Mouse (Mus musculus): Measurements from ENCODE around the gene Prim2. TPM values are rescaled to one million over a fixed set of nuclear protein-coding genes. Genes with fewer than 3 reads are reported as not detected.
"Not testable (repeated sequence)": the region's sequence is repeated elsewhere in the genome, so short reads cannot be mapped to it uniquely, and the experiment has no call there.

Gene Prim2
- total RNA-seq, 2 experiments from 2014 or later = 2.9 to 4.3 TPM

- intact Hi-C loops (cut with DNase I); DNase-seq: not testable (repeated sequence)
Measured at GRCm38 (mm10) chr1:33616642-33617041, 53.0 kb downstream of the Prim2 start.

GRCm38 (mm10) chr1:33612100-33612499 lies 57.5 kb downstream of the Prim2 start:
- intact Hi-C loops (cut with DNase I) = no loop called here
- DNase-seq = no peak

- intact Hi-C loops (cut with DNase I) = no loop called here
- DNase-seq = no peak
Measured at GRCm38 (mm10) chr1:33610026-33610721, 59.4 kb downstream of the Prim2 start.

- no peak for DNase-seq
- intact Hi-C loops (cut with DNase I) = no loop called here
Measured at GRCm38 (mm10) chr1:33608133-33608532, 61.5 kb downstream of the Prim2 start.

GRCm38 (mm10) chr1:33604087-33604699 lies 65.4 kb downstream of the Prim2 start:
- intact Hi-C loops (cut with DNase I) = no loop called here
- DNase-seq = no peak

- intact Hi-C loops (cut with DNase I) = no loop called here
- DNase-seq = no peak
Measured at GRCm38 (mm10) chr1:33599698-33600097, 69.9 kb downstream of the Prim2 start.

GRCm38 (mm10) chr1:33599019-33599667 lies 70.5 kb downstream of the Prim2 start:
- no peak for DNase-seq
- intact Hi-C loops (cut with DNase I) = no loop called here

- DNase-seq = no peak
- intact Hi-C loops (cut with DNase I) = no loop called here
Measured at GRCm38 (mm10) chr1:33597043-33597442, 72.6 kb downstream of the Prim2 start.

GRCm38 (mm10) chr1:33595936-33596335 lies 73.7 kb downstream of the Prim2 start:
- intact Hi-C loops (cut with DNase I) = no loop called here
- DNase-seq = no peak

- no peak for DNase-seq
- intact Hi-C loops (cut with DNase I) = no loop called here
Measured at GRCm38 (mm10) chr1:33594966-33595365, 74.6 kb downstream of the Prim2 start.

GRCm38 (mm10) chr1:33593718-33594388 lies 75.7 kb downstream of the Prim2 start:
- no peak for DNase-seq
- intact Hi-C loops (cut with DNase I) = no loop called here

- intact Hi-C loops (cut with DNase I) = no loop called here
Measured at GRCm38 (mm10) chr1:33591997-33592608, 77.5 kb downstream of the Prim2 start.

GRCm38 (mm10) chr1:33590556-33591411 lies 78.8 kb downstream of the Prim2 start:
- DNase-seq = no peak

More at GRCm38 (mm10) chr1:33591997-33592608, 77.5 kb downstream of the Prim2 start:
- DNase-seq = no peak

GRCm38 (mm10) chr1:33589531-33589930 lies 80.1 kb downstream of the Prim2 start:
- intact Hi-C loops (cut with DNase I) = no loop called here

More at GRCm38 (mm10) chr1:33590556-33591411, 78.8 kb downstream of the Prim2 start:
- intact Hi-C loops (cut with DNase I) = no loop called here

GRCm38 (mm10) chr1:33588557-33588956 lies 81.0 kb downstream of the Prim2 start:
- DNase-seq = no peak
- intact Hi-C loops (cut with DNase I) = no loop called here

More at GRCm38 (mm10) chr1:33589531-33589930, 80.1 kb downstream of the Prim2 start:
- no peak for DNase-seq

GRCm38 (mm10) chr1:33584590-33584978 lies 85.0 kb downstream of the Prim2 start:
- intact Hi-C loops (cut with DNase I) = no loop called here

GRCm38 (mm10) chr1:33583817-33584589 lies 85.6 kb downstream of the Prim2 start:
- intact Hi-C loops (cut with DNase I) = no loop called here
- DNase-seq = no peak

More at GRCm38 (mm10) chr1:33584590-33584978, 85.0 kb downstream of the Prim2 start:
- no peak for DNase-seq

- no peak for DNase-seq
- intact Hi-C loops (cut with DNase I) = no loop called here
Measured at GRCm38 (mm10) chr1:33578593-33578992, 91.0 kb downstream of the Prim2 start.

- no peak for DNase-seq
- intact Hi-C loops (cut with DNase I) = no loop called here
Measured at GRCm38 (mm10) chr1:33574459-33574858, 95.1 kb downstream of the Prim2 start.
